Mouse (Mus musculus) cerebellum, adult 11-12 months (tissue): ENCODE data around the gene Pxn.
"Not testable (repeated sequence)": the region's sequence is repeated elsewhere in the genome, so short reads cannot be mapped to it uniquely, and the experiment has no call there.

Experiments used
- DNase-seq: peaks from one replicate; pipeline ENCODE4 v3.0.0; 2022

Pxn gene

DNA sequence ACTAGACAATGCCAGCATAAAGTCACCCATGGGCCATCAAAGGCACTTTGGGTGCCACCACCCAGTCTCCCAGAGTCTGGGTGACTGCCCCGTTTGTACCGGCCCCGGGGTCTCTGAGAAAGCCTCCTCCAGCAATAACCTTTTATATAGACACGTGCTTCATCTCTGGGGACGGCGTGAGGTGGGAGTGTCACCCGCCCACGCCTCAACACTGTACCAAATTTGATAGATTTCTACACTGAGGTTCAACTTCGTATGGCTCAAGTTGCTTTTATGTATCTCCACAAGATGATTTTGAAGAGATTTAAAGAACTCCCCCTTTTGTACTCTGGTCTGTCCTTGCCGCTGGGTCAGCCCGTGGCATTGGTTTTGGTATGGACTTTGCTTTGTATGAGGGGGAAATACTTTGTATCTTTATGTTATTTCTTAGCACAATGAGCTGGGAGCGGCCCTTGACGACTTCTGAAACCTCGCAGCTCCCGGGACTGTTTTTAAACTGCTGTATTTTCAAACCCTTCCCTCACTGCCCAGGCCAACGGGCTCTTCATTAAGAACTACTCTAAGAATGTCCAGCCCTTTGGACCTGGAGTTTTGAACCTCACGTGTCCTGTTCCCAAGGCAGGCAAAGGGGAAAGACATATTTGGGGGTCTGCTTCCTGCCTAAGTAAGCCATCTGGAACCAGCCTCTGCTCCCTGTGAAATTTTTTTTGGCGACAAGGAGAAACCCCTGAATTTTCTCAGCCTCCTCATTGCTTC is 48.2 kb downstream of the Pxn start:
- DNase-seq = no peak

DNA sequence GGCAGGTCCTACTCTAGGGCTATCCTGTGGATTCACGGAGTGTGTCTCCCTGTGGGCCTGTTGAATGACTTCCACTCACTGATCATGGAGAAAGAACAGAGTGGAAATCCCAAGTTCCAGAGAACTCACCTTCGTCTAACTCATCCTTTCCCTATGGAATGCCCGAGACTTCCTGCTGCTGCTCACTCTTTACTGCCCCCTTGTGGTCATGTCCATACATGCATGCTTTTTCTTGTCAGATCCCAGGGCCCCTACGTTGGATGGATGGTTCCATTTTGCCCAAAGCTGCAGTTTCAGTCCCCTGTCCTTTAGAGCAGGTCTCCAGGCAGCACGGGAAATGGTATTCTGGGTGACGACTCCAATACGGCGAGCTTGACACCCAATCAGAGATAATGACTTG is 49.7 kb downstream of the Pxn start:
- DNase-seq = peak; percentile 74

DNA sequence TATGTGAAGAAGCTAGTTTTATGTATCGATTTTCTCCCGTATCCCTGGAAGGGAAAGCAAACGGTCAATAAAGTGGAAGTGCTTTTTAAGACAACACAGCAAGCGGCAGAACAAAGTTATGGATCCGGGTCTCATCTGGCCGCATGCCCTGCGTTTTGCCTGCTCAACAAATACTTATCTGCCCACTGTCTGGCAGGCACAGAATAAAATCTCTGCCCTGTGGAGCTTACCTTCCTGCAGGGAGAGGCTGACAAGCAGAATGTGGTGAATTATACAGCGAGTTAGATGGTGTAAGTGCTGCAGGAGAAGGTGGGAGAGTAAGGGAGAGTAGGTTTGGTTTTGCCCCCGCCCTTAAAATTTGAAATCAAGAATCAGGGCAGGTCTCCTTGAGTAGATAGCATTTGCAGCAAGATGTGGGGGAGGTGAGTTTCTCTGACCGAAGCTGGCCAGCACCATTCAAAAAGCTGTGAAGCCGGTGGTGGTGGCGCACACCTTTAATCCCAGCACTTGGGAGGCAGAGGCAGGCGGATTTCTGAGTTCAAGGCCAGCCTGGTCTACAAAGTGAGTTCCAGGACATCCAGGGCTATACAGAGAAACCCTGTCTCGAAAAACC is 51.8 kb downstream of the Pxn start:
- DNase-seq = peak; percentile 50

DNA sequence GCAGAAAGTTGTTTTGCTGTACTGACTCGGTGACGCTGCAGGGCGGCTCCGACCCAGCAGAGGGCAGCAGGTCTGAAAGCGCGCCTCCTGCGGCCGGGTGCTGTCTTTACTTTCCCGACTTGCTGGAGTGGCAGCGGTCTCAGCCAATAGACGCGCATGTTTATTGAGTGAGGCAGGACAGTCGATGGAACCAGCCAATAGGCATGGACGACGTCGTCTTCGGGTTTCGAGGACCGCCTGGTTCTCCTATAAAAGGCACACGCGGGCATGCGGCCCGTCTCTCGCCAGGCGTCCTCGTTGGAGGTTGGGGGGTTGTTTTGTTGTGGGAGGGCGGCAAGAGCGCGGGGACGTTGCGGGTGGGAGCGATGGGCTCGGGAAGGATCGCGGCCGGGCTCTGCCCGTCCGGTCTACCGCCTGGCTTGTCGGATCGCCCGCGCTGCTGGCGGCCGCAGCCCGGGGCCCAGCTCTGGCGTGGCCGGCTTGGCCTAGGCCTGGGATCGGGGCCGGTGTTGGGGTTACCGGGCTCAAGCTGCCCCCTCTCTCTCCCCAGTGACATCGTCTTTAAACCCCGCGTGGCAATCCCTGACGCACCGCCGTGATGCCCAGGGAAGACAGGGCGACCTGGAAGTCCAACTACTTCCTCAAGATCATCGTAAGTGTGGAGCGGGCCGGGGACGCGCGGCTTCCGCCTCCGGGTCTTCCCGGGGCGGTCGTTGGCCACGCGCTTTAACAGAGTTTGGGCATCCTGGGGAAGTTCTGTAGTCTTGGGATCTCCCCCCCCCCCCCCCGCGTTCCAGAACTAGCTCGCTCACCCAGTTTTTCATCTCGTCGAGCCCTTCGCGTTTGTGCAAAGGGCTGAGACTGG is 53.0 kb downstream of the Pxn start, which contains the start of gene Rplp0:
TSS of gene Rplp0 (plus strand) at position 231 of the 865 bp plus-strand sequence.
- peak; percentile 99 for DNase-seq

DNA sequence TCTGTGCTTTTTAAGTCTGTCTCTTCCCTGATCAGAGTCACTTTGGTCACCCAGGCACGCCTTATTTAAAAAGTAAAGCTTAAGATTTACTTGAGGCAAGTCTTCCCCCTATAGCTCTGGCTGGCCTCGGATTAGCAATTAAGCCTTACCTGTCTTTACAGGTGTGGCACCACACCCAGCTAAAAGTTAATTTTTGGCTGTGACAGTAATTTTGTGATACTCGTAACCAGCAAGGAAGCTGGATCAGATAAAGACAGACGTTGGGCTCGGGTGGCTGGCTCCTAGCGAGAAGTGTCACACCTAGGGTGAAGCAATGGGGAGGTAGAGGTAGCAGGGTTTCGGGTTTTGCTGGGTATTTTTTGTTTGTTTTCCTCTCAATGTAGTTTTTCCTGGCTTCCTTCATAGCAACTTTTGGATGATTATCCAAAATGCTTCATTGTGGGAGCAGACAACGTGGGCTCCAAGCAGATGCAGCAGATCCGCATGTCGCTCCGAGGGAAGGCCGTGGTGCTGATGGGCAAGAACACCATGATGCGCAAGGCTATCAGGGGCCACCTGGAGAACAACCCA is 53.9 kb downstream of the Pxn start:
- DNase-seq = no peak

DNA sequence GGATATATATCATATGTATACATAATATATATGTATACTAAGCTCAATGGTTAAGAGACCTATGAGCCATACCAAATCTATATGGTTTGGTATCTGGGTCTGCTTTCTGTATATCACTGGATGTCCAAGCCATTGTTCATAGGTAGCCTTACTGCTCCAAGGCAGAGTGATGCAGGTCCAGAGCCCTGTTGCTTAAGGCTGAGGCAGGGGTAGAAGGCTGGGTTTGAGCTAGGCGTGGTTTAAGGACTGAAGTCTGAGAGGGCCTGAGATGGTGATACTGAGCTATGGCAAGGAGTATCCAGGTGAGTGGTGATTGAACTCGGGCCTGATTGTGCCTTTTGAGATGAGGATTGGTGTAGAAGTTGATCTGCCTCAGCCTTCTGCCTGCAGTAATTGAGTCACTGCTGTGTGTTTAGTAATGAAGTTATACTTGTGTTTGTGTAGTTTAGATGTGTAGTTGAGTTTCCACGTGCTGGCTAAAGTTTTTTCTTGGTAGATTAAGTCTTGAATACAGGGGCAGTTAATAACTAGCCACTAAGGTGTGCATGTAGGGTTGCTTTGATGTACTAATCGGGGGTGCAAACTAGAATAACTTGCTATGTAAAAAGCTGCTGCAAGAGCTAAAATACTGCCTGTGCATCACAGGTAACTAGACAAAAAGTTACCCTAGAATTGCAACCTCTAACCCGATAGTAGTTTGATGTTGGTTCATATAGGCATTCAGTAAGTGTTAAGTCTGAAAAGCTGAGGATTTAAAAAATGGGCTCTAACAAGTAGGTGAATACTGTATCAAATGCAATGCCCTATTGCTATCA is 57.5 kb downstream of the Pxn start:
- peak; percentile 9 for DNase-seq

DNA sequence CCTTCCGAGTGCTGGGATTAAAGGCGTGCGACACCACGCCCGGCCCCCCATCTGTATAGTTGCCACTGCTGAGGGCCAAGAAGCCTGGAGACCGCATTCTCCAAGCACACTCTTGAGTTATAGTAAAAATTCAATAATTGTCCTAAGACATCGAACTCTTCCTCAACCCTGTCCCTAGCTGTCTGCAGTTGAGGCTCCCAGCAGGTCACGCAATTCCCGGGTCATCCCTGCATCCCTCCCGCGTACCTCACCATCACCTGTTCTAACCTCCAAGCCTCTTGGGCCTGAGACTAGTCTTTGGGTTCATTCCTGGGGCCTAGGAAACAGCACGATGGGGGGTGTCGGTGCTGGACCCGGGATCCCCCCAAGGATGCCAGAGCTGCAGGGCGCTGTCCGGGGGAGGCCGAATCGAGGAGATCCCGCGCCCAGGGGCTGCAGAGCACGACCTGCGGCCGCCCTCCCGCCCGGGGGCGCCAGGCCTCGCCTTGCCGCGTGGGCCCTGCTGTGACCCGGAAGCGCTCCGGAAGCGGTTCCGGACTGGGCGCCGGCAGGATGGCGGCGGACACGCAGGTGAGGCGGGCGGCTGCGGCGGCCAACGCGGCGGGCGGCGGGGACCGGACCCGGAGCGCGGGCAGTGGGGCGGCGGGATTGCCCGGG is 58.4 kb downstream of the Pxn start, which contains the start of gene Gcn1l1:
TSS of gene Gcn1l1 (plus strand) at position 518 of the 657 bp plus-strand sequence.
- peak; percentile 77 for DNase-seq

DNA sequence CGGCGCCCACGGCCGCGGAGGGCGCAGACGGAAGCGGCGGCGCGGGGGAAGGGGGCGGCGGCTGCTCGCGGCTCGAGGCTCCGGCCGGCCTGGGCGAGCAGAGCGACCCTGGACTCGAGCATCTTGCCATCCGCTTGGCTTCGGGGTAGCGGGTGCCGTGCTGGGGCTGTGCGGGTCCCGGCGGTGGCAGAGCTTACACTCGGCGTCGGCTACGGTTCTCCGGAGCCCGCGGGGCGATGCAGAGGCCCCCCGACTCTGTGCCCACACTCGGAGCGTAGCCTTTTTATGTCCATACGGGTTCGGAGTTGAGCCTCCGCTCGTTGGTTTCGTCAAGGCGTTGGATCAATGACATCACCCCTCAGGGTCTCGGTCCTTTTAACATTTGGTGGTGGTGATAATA is 58.9 kb downstream of the Pxn start:
- no peak for DNase-seq

DNA sequence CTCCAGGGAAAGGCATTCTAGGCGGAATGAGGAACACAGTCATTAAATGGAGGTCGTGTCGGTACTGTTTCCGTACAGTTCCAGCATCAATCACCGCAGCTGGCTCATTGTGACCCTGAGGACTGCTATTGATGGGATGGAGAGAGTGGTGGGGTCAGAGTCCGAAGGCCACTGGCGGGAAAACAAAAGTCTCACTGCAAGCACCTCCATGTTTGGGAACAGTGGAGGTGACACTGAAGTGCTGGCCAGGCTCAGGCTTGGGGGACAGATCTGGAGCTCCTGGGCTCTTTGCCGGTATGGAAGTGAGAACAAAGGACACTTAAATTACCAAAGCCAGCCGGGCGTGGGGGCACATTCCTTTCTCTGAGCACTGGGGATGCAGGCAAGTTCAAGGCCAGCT is 62.2 kb downstream of the Pxn start:
- no peak for DNase-seq

DNA sequence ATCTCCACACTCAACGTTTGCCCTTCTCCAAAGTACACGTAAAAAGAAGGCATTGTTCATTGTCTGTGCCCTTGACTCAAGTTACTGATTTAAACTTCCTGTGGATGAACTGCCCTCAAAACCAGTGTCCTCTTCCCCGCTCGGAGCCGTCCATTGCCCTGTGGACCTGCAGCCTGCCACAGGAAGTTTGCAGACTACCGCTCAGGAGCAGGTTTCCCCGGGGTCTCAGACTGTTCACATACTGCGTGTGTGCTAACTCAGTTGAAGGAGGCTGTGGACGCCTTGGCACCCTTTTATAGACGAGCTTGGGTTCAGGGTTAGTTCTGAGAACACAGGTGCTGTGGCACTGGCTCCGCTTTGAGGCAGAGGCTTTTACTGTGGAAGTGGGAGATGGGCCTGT is 62.8 kb downstream of the Pxn start:
- DNase-seq = no peak

DNA sequence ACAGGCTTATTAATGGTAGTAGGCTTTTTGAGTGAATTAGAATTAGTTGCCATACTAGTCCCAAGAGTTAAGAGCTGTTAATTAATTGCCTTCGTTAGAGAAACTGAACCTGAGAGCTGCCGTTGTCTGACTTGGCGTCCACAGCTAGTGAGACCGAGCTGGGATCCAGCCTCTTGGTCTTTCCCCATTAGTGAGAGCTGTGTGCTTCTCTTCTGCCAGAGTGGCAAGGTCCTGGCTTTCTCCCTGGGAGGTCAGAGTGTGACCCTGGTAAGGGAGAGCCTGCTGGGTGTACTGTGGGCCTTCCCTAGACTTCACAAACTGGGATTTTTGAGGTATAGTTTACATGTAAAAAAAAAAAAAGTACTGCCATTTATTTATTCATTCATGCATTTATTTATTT is 63.2 kb downstream of the Pxn start:
- DNase-seq = no peak

DNA sequence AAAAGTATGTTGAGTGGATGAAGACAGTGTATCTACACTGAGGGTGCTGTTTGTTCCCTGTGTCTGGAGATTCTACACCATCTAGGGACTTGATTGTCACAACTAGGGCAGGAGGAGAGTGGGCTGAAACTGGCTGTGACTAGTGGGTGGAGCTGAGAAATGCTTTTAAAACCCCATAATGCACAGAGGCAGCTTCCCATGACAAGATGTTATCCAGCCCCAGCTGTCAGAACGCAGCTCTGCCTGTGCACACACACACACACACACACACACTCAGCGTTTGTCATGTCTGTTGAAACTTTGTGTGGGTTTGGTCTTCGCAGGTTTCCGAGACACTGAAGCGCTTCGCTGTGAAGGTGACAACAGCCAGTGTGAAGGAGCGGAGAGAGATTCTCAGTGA is 64.6 kb downstream of the Pxn start:
- DNase-seq = no peak

DNA sequence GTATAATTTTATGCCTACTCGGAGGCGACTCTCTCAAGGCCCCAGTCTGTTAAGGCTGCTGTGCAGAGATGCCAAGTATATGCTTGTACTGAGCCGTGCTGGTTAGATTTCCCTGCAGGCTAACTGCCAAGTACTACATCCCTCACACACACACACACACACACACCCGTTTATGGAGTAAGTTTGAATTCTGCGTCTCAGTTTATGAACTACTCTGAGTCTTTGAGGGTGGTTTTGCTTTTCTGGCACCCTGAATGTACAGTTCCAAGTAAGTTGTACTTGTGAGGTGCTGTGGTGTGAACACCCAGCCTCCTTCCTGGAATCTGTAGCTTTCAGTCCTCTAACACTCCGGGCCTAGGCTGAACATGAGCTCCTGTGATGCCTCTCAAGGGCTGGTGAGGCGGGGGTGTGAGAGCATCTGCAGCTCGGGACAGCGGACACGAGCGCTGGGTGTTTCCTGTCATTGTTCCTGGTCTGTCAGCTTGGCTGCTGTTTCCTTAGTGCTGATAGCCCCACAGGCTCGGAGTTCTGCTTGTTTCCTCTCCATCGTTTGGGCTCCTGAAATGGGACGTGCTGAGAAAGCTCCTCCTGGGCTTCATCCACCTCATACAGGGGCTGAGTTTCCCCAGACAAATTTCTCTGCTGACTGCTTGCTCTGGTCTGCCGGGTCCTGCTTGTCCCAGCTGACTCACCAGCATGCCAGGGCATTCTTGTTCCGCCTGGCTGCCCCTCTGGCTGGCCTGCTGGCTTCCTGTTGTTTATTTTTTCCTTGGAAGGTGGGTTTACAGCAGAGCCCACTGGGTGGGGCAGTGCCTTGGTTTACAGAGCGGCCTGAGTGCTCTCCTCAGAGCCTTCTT is 66.4 kb downstream of the Pxn start:
- DNase-seq = no peak

DNA sequence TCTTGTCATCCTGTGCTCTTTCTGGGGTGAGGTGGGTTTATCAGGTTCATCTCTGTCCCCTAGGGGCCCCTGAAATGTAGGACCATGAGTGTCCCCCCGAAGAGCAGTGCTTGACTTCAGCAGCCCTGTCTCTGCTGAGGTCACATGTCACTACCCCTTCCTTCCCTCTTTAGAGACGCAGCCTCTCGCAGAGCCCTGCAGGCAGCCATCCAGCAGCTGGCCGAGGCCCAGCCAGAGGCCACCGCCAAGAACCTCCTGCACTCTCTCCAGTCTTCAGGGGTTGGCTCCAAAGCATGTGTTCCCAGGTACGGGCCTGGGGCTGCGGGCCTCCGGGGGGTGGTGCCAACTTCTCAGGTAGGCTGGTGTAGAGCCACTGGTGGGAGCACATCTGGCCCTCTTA is 68.5 kb downstream of the Pxn start:
- DNase-seq = no peak

DNA sequence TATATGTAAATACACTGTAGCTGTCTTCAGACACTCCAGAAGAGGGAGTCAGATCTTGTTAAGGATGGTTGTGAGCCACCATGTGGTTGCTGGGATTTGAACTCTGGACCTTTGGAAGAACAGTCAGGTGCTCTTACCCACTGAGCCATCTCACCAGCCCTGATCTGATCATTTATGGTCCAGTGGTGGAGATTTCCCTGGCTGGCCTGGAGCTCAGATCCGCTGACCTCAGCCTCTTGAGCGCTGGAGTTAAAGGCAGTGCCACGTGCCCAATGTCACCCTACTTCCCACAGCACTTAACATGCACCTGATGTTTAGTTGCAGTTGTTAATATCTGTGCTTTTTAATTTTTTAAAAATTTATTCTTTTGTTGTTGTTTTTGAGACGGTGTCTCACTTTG is 71.2 kb downstream of the Pxn start:
- DNase-seq = not testable (repeated sequence)

DNA sequence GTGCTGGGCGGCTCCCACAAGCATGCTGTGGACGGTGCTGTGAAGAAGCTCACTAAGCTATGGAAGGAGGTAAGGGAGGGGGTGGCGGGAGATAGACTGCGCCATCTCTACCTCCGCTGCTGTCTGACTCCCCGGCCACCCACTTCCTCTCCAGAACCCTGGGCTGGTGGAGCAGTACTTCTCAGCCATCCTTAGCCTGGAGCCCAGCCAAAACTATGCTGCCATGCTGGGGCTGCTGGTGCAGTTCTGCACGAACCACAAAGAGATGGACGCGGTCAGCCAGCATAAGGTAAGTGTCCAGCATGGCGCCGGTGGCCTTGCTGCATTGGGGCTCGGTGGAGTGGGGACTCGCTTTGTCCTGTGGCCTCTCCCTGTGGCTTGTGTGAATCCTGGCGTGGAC is 72.4 kb downstream of the Pxn start:
- no peak for DNase-seq

DNA sequence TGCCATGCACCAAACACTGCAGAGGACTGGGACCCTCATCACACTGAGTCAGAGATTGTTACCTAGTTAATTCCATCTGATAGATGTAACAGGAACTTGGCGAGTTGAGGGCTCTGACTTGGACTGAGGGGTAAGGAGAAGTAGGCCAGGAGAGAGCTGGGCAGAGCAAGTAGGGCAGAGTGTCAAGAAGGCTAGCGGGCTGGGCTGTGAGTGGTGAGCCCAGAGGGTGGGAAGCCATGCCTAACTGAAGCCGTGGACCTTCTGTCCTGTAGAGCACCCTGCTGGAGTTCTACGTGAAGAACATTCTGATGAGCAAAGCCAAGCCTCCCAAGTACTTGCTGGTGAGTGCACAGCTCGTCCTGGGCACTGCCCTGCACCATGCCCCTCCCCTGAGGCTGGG is 72.9 kb downstream of the Pxn start:
- no peak for DNase-seq

DNA sequence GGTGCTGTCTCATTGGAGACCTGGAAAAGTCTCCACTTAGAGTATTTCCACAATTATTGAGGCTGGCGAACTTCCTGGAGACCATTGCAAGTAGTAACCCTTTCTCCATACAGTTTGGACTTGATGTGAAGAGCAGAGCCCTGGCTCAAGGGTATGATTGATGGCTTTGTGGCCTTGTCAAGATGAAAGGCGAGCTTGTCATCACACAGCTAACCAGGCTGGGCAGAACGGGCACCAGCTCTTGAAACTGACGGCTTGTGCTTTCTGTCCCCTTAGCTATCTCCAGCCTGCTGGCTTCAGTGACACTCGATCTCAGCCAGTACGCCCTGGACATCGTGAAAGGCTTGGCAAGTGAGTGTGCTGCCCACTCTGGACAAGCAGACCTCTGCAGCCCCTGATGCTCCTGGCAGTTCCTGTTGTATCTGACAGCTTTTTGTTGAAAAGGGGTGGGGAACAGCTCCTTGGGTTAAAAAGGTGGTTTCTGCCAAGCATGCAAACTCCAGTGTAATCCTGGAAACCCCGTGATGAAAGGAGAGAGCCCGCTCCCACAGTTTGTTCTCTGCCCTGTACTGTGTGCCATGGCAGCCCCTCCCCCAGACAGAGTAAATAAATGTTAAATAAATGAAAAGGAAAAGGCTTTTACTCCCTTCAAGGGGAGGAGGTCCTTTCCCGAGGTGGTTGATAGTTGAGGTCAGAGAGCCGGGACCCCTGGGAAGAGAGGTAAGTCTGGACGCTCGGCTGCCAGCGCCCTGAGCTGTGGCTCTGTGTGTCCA is 73.9 kb downstream of the Pxn start:
- DNase-seq = no peak

DNA sequence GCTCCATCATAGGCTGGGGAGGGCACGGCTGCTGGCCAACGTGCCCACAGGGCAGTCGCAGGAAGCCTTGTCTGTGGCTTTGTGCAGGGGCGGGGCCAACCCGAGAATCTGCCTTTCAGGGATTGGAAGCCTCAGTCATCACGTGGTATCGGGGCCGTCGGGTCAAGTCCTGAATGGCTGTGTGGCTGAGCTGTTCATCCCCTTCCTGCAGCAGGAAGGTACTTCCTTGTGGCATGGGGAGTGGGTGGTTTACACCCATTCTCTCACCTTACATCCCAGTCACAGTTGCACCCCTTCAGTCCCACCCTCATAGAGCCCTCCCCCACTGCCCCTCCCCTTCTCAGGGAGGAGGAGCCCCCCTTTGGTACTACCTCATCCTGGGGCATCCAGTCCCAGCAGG is 75.2 kb downstream of the Pxn start:
- no peak for DNase-seq

DNA sequence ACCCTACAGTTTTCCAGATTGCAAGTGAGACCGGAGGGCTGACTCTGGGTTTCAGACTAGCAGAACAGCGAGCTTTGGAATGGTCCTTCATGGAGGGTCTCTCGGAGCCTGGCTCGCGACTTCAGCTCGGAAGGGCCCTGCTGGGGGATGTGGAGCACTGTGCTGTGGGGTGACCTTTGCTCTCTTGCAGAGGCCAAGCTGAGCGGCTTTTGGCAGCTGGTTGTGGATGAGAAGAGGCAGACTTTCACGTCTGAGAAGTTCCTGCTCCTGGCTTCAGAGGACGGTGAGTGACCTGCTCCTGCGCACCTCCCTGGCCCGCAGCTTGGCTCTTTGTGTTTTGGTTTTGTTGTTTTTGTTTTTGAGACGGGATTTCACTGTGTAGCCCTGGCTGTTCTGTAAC is 79.1 kb downstream of the Pxn start:
- no peak for DNase-seq
